Mouse (Mus musculus): ENCODE results near the gene Cflar. TPM values are rescaled to one million over a fixed set of nuclear protein-coding genes. Genes with fewer than 3 reads are reported as not detected.
"Not testable (repeated sequence)": the region's sequence is repeated elsewhere in the genome, so short reads cannot be mapped to it uniquely, and the experiment has no call there.

Gene Cflar
- polyA plus RNA-seq, 1 experiment from 2014 or later = 42.5 TPM

DNA sequence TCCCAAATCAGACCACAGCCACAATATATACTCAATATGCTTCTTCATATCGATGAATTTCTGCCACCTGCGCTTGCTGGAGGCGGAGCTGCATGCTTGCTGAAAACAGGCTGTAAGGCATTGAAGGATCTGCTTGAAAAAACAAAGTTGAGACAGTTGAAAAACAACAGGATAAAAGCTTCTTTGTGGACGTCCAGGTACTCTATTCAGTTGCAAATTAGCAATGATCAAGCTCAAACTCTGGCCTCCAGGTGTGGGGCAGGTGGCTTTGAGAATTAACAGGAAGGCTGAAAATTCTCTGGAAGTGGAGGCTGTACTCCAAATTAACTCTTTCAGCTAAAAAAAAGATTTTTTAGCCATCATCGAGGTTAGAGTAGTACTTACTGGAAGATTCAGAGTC lies 51.3 kb downstream of the Cflar start:
- no peaks in the 10 kb centered on the region for H3K4me1 ChIP-seq (replicated peaks; ENCODE audit: control insufficient read depth, insufficient read depth, low read length)
- H3K27me3 ChIP-seq (ENCODE audit: control insufficient read depth, insufficient read depth, low read depth, low read length) = no peaks in the 10 kb centered on the region
- H3K4me2 ChIP-seq (ENCODE audit: low read depth, low read length) = no peak overlapping the region
- 82% methylated on average over 5 of the region's 5 CpGs for WGBS
- H3K27ac ChIP-seq (ENCODE audit: low read length) = no peak overlapping the region
- ATAC-seq (ENCODE audit: low read depth) = no peak
- H3K36me3 ChIP-seq (ENCODE audit: control insufficient read depth, insufficient read depth, low read length) = peaks cover 10% of the 10 kb centered on the region; the same call in 1 of the 2 replicates
- H3K9me3 ChIP-seq (ENCODE audit: control insufficient read depth, low read length) = no peaks in the 10 kb centered on the region
- H3K4me3 ChIP-seq (ENCODE audit: low read length) = no peak overlapping the region
- H3K9ac ChIP-seq (ENCODE audit: low read length) = no peak overlapping the region

DNA sequence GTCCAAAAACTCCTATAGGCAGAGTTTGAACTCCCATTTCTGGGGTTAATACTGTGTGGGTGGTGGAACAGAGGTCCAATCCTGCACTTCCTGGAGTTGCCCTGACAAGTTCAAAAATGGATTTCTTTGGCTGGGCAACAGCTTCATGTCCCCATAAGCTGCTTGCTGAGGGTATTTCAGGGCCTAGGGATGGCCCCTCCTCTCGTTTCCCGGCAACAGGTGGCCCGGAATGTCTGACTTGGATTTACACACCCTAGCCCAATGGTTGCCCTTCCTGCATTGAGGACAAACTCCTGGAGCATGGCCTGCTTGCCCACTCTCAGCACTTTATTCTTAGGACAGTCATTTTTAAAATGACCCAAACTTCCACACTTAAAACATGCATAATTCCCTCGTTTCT lies 55.1 kb downstream of the Cflar start:
- H3K4me1 ChIP-seq (replicated peaks; ENCODE audit: control insufficient read depth, insufficient read depth, low read length); ATAC-seq (ENCODE audit: low read depth); H3K4me2 ChIP-seq (ENCODE audit: low read depth, low read length): not testable (repeated sequence)

DNA sequence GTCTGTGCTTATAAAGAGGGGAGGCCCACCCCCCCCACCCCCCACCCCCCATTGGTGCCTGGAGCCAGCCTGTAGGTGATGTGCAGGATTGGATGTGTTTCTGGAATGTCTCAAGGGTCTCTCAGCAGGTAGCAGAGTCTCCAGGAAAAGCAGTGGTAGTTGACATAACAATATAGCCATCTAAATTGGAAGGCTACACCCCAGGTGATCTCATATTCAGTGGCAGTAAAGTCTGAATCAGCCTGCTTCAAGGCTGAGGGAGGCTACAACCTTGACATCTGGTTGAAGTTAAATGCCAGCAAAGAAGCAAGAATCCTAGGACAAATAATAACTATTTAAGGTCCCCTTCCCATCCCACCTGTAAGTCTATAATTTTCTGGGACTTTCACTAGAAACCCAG lies 57.8 kb downstream of the Cflar start:
- Histone ChIP-seq H3K4me1 (replicated peaks; ENCODE audit: control insufficient read depth, insufficient read depth, low read length) (no peaks in the 10 kb centered on the region), H3K9ac (ENCODE audit: low read length) (no peak overlapping the region), H3K4me2 (ENCODE audit: low read depth, low read length) (no peak overlapping the region), H3K27ac (ENCODE audit: low read length) (no peak overlapping the region), H3K36me3 (ENCODE audit: control insufficient read depth, insufficient read depth, low read length) (no peaks in the 10 kb centered on the region), H3K9me3 (ENCODE audit: control insufficient read depth, low read length) (no peaks in the 10 kb centered on the region), H3K27me3 (ENCODE audit: control insufficient read depth, insufficient read depth, low read depth, low read length) (no peaks in the 10 kb centered on the region), H3K4me3 (ENCODE audit: low read length) (no peak overlapping the region)
- no peak for ATAC-seq (ENCODE audit: low read depth)

More for the DNA sequence above, 55.1 kb downstream of the Cflar start:
- WGBS = 71% methylated on average over 4 of the region's 4 CpGs
- not testable (repeated sequence) for H3K9ac ChIP-seq (ENCODE audit: low read length); H3K9me3 ChIP-seq (ENCODE audit: control insufficient read depth, low read length); H3K27ac ChIP-seq (ENCODE audit: low read length); H3K36me3 ChIP-seq (ENCODE audit: control insufficient read depth, insufficient read depth, low read length); H3K27me3 ChIP-seq (ENCODE audit: control insufficient read depth, insufficient read depth, low read depth, low read length); H3K4me3 ChIP-seq (ENCODE audit: low read length)

DNA sequence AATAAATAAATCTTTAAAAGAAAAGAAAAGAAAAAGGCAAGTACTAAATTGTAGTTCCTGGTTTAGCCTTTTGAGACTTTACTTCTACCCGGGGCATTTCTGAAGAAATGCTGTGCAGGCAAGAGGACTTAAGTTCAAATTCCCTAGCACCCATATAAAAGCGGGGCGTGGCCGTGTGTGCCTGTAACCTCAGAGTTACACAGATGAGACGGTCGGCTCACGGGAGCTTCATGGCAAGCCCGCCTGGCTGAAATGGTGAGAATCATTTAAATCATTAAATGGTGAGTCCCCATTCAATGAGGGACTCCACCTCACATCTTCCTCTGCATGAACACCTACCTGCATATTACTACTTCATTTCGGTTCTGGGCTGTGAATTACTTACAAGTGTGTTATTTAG lies 58.4 kb downstream of the Cflar start:
- Histone ChIP-seq H3K36me3 (ENCODE audit: control insufficient read depth, insufficient read depth, low read length) (no peaks in the 10 kb centered on the region), H3K4me2 (ENCODE audit: low read depth, low read length) (no peak overlapping the region), H3K27me3 (ENCODE audit: control insufficient read depth, insufficient read depth, low read depth, low read length) (no peaks in the 10 kb centered on the region), H3K27ac (ENCODE audit: low read length) (no peak overlapping the region), H3K9me3 (ENCODE audit: control insufficient read depth, low read length) (no peaks in the 10 kb centered on the region), H3K9ac (ENCODE audit: low read length) (no peak overlapping the region), H3K4me1 (replicated peaks; ENCODE audit: control insufficient read depth, insufficient read depth, low read length) (no peaks in the 10 kb centered on the region), H3K4me3 (ENCODE audit: low read length) (no peak overlapping the region)
- no peak for ATAC-seq (ENCODE audit: low read depth)
- 51% methylated on average over 9 of the region's 9 CpGs for whole genome bisulfite sequencing

DNA sequence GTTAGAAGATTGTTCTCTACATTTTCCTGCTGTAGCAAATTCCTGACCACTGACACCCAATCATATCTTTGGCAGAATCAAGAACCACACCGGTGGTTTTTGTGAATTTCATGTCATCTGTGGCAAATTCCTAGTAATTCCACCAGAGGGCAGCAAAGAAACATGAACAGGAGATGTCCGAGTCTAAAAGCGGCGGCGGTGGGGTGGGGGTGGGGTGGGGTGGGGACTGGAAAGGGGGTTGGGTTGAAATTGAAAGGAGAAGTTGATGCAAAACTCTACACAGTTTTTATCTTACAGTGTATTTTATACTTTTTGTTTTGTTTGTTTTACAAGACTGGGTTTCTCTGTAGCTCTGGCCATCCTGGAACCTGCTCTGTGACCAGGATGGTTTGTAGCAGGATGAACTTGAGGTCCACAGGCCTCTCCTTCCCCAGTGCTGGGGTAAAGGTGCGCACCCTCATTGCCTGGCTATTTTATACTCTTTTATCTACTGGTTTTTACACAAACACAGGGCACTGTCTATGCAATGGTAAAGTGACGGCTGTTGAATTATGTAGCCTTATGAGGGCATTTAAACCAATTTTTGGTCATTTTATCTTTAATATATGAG lies 58.9 kb downstream of the Cflar start:
- no peaks in the 10 kb centered on the region for H3K9me3 ChIP-seq (ENCODE audit: control insufficient read depth, low read length)
- H3K9ac ChIP-seq (ENCODE audit: low read length) = no peak overlapping the region
- 23% methylated on average over 7 of the region's 7 CpGs for WGBS
- H3K27me3 ChIP-seq (ENCODE audit: control insufficient read depth, insufficient read depth, low read depth, low read length) = no peaks in the 10 kb centered on the region
- ATAC-seq (ENCODE audit: low read depth) = no peak
- H3K4me3 ChIP-seq (ENCODE audit: low read length) = no peak overlapping the region
- H3K4me2 ChIP-seq (ENCODE audit: low read depth, low read length) = 0 out of 2 replicates have a peak overlapping the region, but pooled peaks have one; percentile 6
- no peaks in the 10 kb centered on the region for H3K36me3 ChIP-seq (ENCODE audit: control insufficient read depth, insufficient read depth, low read length)
- no peaks in the 10 kb centered on the region for H3K4me1 ChIP-seq (replicated peaks; ENCODE audit: control insufficient read depth, insufficient read depth, low read length)
- no peak overlapping the region for H3K27ac ChIP-seq (ENCODE audit: low read length)

DNA sequence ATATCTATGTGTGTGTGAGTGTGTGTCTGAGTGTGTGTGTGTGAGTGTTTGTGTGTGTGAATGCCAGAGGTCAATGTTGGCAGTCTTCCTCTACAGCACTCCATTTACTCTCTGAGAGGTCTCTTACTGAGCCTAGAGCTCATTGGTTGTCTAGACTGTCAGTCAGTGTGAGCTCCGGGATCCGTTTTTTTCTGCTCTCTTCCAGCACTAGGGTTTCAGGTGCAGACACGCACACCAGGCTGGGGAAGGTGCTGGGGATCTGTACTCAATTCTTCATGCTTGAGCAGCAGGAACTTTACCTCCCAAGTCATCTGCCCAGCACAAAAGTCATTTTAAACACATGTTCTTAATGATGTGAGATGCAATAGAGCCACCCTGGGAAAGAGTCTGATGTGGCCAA lies 60.8 kb downstream of the Cflar start:
- H3K36me3 ChIP-seq (ENCODE audit: control insufficient read depth, insufficient read depth, low read length) = no peaks in the 10 kb centered on the region
- no peak overlapping the region for H3K27ac ChIP-seq (ENCODE audit: low read length)
- no peak overlapping the region for H3K4me3 ChIP-seq (ENCODE audit: low read length)
- 59% methylated on average over 3 of the region's 3 CpGs for WGBS
- no peak overlapping the region for H3K9ac ChIP-seq (ENCODE audit: low read length)
- no peak overlapping the region for H3K4me2 ChIP-seq (ENCODE audit: low read depth, low read length)
- ATAC-seq (ENCODE audit: low read depth) = no peak
- no peaks in the 10 kb centered on the region for H3K4me1 ChIP-seq (replicated peaks; ENCODE audit: control insufficient read depth, insufficient read depth, low read length)
- H3K9me3 ChIP-seq (ENCODE audit: control insufficient read depth, low read length) = no peaks in the 10 kb centered on the region
- H3K27me3 ChIP-seq (ENCODE audit: control insufficient read depth, insufficient read depth, low read depth, low read length) = no peaks in the 10 kb centered on the region

DNA sequence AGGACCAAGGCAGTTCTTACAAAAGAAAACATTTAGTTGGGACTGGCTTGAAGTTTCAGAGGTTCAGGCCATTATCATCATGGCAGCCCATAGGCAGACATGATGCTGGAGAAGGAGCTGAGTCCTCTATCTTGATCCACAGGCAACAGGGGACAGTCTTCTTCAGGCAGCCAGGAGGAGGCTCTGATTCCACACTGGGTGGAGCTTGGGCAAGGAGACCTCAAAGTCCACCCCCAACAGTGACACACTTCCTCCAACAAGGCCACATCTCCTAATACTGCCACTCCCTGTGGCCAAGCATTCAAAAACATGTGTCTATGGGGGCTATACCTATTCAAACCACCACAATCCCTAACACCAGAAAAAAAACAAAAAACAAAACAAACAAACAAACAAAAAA lies 62.0 kb downstream of the Cflar start:
- Histone ChIP-seq H3K36me3 (ENCODE audit: control insufficient read depth, insufficient read depth, low read length) (no peaks in the 10 kb centered on the region), H3K4me1 (replicated peaks; ENCODE audit: control insufficient read depth, insufficient read depth, low read length) (no peaks in the 10 kb centered on the region), H3K9ac (ENCODE audit: low read length) (no peak overlapping the region), H3K27ac (ENCODE audit: low read length) (no peak overlapping the region), H3K4me3 (ENCODE audit: low read length) (no peak overlapping the region), H3K27me3 (ENCODE audit: control insufficient read depth, insufficient read depth, low read depth, low read length) (no peaks in the 10 kb centered on the region), H3K4me2 (ENCODE audit: low read depth, low read length) (no peak overlapping the region), H3K9me3 (ENCODE audit: control insufficient read depth, low read length) (no peaks in the 10 kb centered on the region)
- ATAC-seq (ENCODE audit: low read depth) = no peak

DNA sequence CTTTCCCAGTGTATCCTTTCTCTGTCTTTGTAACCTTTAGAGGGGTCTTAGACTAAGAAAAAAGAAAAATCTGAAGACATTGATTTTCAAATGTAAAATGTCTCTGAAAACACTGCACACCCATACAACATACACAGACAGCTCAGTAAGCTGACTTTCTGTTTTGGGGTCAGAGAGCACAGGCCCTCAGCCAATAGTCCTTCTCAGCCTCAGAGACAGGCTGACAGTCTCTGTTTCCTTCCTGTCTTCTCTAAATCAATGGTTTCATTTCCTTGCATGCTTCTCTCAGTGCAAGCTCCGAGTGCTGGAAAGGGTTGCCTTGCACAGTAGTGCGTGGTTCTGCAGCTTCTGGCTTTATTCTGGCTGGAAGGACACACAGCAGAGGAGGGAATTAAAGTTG lies 62.6 kb downstream of the Cflar start:
- WGBS = 63% methylated on average over 2 of the region's 2 CpGs
- Histone ChIP-seq H3K9ac (ENCODE audit: low read length) (no peak overlapping the region), H3K36me3 (ENCODE audit: control insufficient read depth, insufficient read depth, low read length) (no peaks in the 10 kb centered on the region), H3K9me3 (ENCODE audit: control insufficient read depth, low read length) (no peaks in the 10 kb centered on the region), H3K27me3 (ENCODE audit: control insufficient read depth, insufficient read depth, low read depth, low read length) (no peaks in the 10 kb centered on the region), H3K27ac (ENCODE audit: low read length) (no peak overlapping the region), H3K4me1 (replicated peaks; ENCODE audit: control insufficient read depth, insufficient read depth, low read length) (no peaks in the 10 kb centered on the region), H3K4me3 (ENCODE audit: low read length) (no peak overlapping the region), H3K4me2 (ENCODE audit: low read depth, low read length) (no peak overlapping the region)
- 0 out of 2 replicates have a peak, but pooled peaks have one; percentile 23 for ATAC-seq (ENCODE audit: low read depth)

DNA sequence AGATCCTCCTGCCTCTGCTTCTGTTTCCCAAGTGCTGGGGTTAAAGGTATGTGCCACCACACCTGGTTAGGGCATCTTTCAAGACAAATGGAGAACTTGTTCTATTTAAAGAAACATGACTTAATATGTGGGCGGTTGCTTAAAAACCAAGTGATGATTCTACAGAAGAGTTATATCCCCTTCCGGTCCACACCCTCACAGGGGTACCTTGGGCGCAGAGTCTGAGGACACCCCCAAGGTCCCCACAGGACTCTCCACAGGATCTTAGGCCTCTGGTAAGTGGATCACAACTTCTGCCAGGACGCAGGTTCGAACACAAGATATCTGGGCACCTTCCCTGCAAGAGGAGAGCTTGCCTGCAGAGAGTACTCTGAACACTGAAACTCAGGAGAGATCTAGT lies 64.1 kb downstream of the Cflar start:
- no peak for ATAC-seq (ENCODE audit: low read depth)
- Histone ChIP-seq H3K4me3 (ENCODE audit: low read length) (no peak overlapping the region), H3K4me2 (ENCODE audit: low read depth, low read length) (no peak overlapping the region), H3K27me3 (ENCODE audit: control insufficient read depth, insufficient read depth, low read depth, low read length) (no peaks in the 10 kb centered on the region), H3K4me1 (replicated peaks; ENCODE audit: control insufficient read depth, insufficient read depth, low read length) (no peaks in the 10 kb centered on the region), H3K36me3 (ENCODE audit: control insufficient read depth, insufficient read depth, low read length) (no peaks in the 10 kb centered on the region), H3K27ac (ENCODE audit: low read length) (no peak overlapping the region), H3K9ac (ENCODE audit: low read length) (no peak overlapping the region), H3K9me3 (ENCODE audit: control insufficient read depth, low read length) (no peaks in the 10 kb centered on the region)
- 95% methylated on average over 5 of the region's 5 CpGs for WGBS

DNA sequence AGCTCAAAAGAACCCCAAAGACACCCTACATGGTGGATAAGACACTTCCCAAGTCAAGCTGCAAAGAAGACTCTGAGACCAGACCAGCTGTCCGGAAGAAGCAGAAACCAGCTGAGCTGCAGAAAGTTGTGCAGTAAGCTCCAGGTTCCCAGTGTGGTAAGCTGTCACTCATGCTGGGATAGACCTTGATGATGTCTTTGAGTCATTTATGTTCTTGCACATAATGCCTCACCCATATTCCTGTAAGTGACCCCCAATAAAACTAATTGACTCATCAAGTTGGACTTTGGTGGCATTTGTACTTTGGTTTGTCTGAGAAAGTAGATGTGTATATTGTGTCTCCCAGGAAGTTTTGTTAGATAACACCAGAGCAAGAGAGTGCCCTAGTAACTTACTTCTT lies 66.3 kb downstream of the Cflar start:
- H3K4me2 ChIP-seq (ENCODE audit: low read depth, low read length) = no peak overlapping the region
- ATAC-seq (ENCODE audit: low read depth) = no peak

More for the DNA sequence above, 66.3 kb downstream of the Cflar start:
- H3K4me1 ChIP-seq (replicated peaks; ENCODE audit: control insufficient read depth, insufficient read depth, low read length) = no peaks in the 10 kb centered on the region
- H3K27me3 ChIP-seq (ENCODE audit: control insufficient read depth, insufficient read depth, low read depth, low read length) = no peaks in the 10 kb centered on the region
- 97% methylated on average over 1 of the region's 1 CpGs for WGBS
- H3K27ac ChIP-seq (ENCODE audit: low read length) = no peak overlapping the region
- H3K9me3 ChIP-seq (ENCODE audit: control insufficient read depth, low read length) = no peaks in the 10 kb centered on the region
- no peak overlapping the region for H3K9ac ChIP-seq (ENCODE audit: low read length)
- no peaks in the 10 kb centered on the region for H3K36me3 ChIP-seq (ENCODE audit: control insufficient read depth, insufficient read depth, low read length)
- H3K4me3 ChIP-seq (ENCODE audit: low read length) = no peak overlapping the region

Measured in lung, embryonic 16.5 days (tissue).